ENCODE assay signal across 8 mouse cellular contexts in the genomic region with DNA sequence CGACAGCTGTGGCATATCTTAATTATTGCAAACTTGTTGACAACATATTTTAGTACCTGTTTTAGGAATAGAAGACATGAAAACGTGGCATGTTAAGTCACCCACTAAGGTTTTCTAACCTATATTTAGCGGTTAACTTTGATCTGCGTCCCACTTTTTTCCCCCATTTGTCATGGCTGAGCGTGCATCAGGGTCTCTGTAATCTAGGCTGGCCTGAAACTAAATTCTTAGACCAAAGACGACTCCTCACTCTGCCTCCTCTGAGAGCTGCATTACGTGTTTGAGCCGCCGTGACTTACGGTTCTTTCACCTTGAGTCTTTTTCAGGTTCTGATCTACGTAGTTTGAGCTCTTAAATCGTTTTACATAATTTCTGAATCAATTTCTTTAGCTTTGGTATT. TPM values are rescaled to one million over a fixed set of nuclear protein-coding genes. Genes with fewer than 3 reads are reported as not detected.
DNase-seq lines count a peak whose midpoint lies in the region; ATAC-seq and TF ChIP-seq lines count a peak whose summit lies in the region.

No protein-coding gene starts in this region.

- no peaks in the 10 kb centered on the region for H3K9me3 ChIP-seq in forebrain, postnatal 0 days (ENCODE audit: low read length)
- no peaks in the 10 kb centered on the region for H3K9me3 ChIP-seq in lung, postnatal 0 days (ENCODE audit: low read length)

- no peaks in the 10 kb centered on the region for H3K27me3 ChIP-seq in liver, adult 2 months (ENCODE audit: control insufficient read depth, insufficient read depth, low read length)
- no peaks in the 10 kb centered on the region for H3K27me3 ChIP-seq in forebrain, postnatal 0 days (ENCODE audit: insufficient read depth, low read length)
- H3K27me3 ChIP-seq in lung, postnatal 0 days (replicated peaks; ENCODE audit: insufficient read depth, low read length), result no peaks in the 10 kb centered on the region

- no peak for TF ChIP-seq CTCF in liver, adult 2 months (IDR thresholded peaks at IDR 0.05; ENCODE audit: low read depth, low read length)
- TF ChIP-seq CTCF in bone marrow, adult 2 months (IDR thresholded peaks at IDR 0.05; ENCODE audit: control insufficient read depth, insufficient read depth, low read length), result no peak
- no peak for TF ChIP-seq CTCF in forebrain, postnatal 0 days (IDR thresholded peaks at IDR 0.05; ENCODE audit: low read depth)
- no peak for TF ChIP-seq CTCF in lung, postnatal 0 days (IDR thresholded peaks at IDR 0.05)

- H3K4me3 ChIP-seq in liver, adult 2 months (ENCODE audit: insufficient read depth, low read depth, low read length), result peak overlapping the region; percentile 69
- H3K4me3 ChIP-seq in bone marrow, adult 2 months (replicated peaks; ENCODE audit: control insufficient read depth, low read depth, low read length), result peak overlapping the region; percentile 72
- H3K4me3 ChIP-seq in forebrain, postnatal 0 days (ENCODE audit: low read depth, low read length), result peak overlapping the region; percentile 72
- H3K4me3 ChIP-seq in lung, postnatal 0 days (ENCODE audit: low read depth, low read length), result peak overlapping the region; percentile 94

- WGBS in liver, adult 2 months, result 1% methylated on average over 12 of the region's 12 CpGs
- WGBS in bone marrow, adult 2 months, result 2% methylated on average over 12 of the region's 12 CpGs
- WGBS in forebrain, postnatal 0 days, result 3% methylated on average over 12 of the region's 12 CpGs
- WGBS in lung, postnatal 0 days, result 3% methylated on average over 12 of the region's 12 CpGs

- no peak for TF ChIP-seq EP300 in lung, postnatal 0 days (IDR thresholded peaks at IDR 0.05)

- peaks cover 32% of the 10 kb centered on the region for H3K36me3 ChIP-seq in liver, adult 2 months (ENCODE audit: control insufficient read depth, insufficient read depth, low read length)
- peaks cover 45% of the 10 kb centered on the region for H3K36me3 ChIP-seq in forebrain, postnatal 0 days (ENCODE audit: insufficient read depth)
- peaks cover 12% of the 10 kb centered on the region; the same call in 1 of the 2 replicates for H3K36me3 ChIP-seq in lung, postnatal 0 days (ENCODE audit: insufficient read depth, low read length)

- no peak for TF ChIP-seq POLR2A in liver, adult 2 months (IDR thresholded peaks at IDR 0.05; ENCODE audit: extremely low read depth, insufficient read depth, low read length)
- no peak for TF ChIP-seq POLR2A in bone marrow, adult 2 months (IDR thresholded peaks at IDR 0.05; ENCODE audit: borderline replicate concordance, control insufficient read depth, low read depth, low read length)

- peak; percentile 69 for ATAC-seq in forebrain, postnatal 0 days
- peak; percentile 63 for ATAC-seq in lung, postnatal 0 days

- peaks cover 7% of the 10 kb centered on the region; the same call in 1 of the 2 replicates for H3K79me2 ChIP-seq in liver, adult 2 months (ENCODE audit: control insufficient read depth, insufficient read depth, low read length)

- peak overlapping the region; percentile 68 for H3K4me2 ChIP-seq in forebrain, postnatal 0 days (ENCODE audit: low read depth)
- peak overlapping the region; percentile 64 for H3K4me2 ChIP-seq in lung, postnatal 0 days (replicated peaks; ENCODE audit: low read depth, low read length)

- peak overlapping the region; percentile 74 for H3K9ac ChIP-seq in liver, adult 2 months (ENCODE audit: low read depth, low read length)
- peak overlapping the region; percentile 97 for H3K9ac ChIP-seq in forebrain, postnatal 0 days
- peak overlapping the region; percentile 73 for H3K9ac ChIP-seq in lung, postnatal 0 days (replicated peaks; ENCODE audit: low read depth)

- intact Hi-C loops in left cerebral cortex, postnatal 25 days (cut with DNase I), result loop anchor here (1.0 to 10.0 kb wide), 2 partner anchors 56 to 373 kb away; partner anchors contain the start of genes N4bp2 and Rfc1

- H3K4me1 ChIP-seq in liver, adult 2 months (ENCODE audit: control insufficient read depth, insufficient read depth, low read length), result peaks cover 8% of the 10 kb centered on the region
- peaks cover 1% of the 10 kb centered on the region; the same call in 1 of the 2 replicates for H3K4me1 ChIP-seq in bone marrow, adult 2 months (ENCODE audit: control insufficient read depth, insufficient read depth, low read length)
- peaks cover 15% of the 10 kb centered on the region for H3K4me1 ChIP-seq in forebrain, postnatal 0 days (ENCODE audit: insufficient read depth)
- H3K4me1 ChIP-seq in lung, postnatal 0 days (ENCODE audit: insufficient read depth, low read depth, low read length), result peaks cover 6% of the 10 kb centered on the region; the same call in 1 of the 2 replicates

- no peak for DNase-seq in liver, adult 2 months (ENCODE audit: extremely low read depth, low read depth, low spot score)
- DNase-seq in liver, result no peak
- DNase-seq in forebrain, postnatal 0 days, result no peak
- peak; percentile 55 for DNase-seq in lung, postnatal 0 days (ENCODE audit: low spot score)
- DNase-seq in left cerebral cortex, postnatal 25 days (ENCODE audit: low spot score in 2 of 2), result no peak
- DNase-seq in spleen, postnatal 14 days (ENCODE audit: low spot score in 2 of 2), result no peak
- no peak for DNase-seq in kidney, postnatal 10 days

- peak overlapping the region; percentile 21; the same call in 1 of the 2 replicates for H3K27ac ChIP-seq in liver, adult 2 months (replicated peaks; ENCODE audit: insufficient read depth, low read depth, low read length)
- no peak overlapping the region for H3K27ac ChIP-seq in bone marrow, adult 2 months (ENCODE audit: control insufficient read depth, insufficient read depth, low read depth, low read length, poor library complexity)
- H3K27ac ChIP-seq in forebrain, postnatal 0 days (ENCODE audit: low read depth, low read length), result peak overlapping the region; percentile 91
- peak overlapping the region; percentile 93 for H3K27ac ChIP-seq in lung, postnatal 0 days (ENCODE audit: low read length)

RNA-seq across cellular contexts. Expression of gene Lias, which starts 0.5 kb away (rescaled TPM):
- 25.0 and 30.8 TPM in 2 replicates for total RNA-seq in liver, adult 2 months (2014; rRNA removed)
- 11.1 and 13.3 TPM in 2 replicates for polyA plus RNA-seq in liver, adult 2 months (2012; rRNA removed)
- polyA plus RNA-seq in bone marrow, adult 2 months (2011; ENCODE audit: insufficient read depth, insufficient read length, low replicate concordance, missing spikeins), result 20.0 and 25.3 TPM in 2 replicates
- total RNA-seq in forebrain, postnatal 0 days (2014; rRNA removed), result 35.6 and 41.5 TPM in 2 replicates
- 66.4 and 66.5 TPM in 2 replicates for polyA plus RNA-seq in forebrain, postnatal 0 days (2015; fragmentation: Nextera tagmentation; extraction: Ambion mirVana)
- polyA plus RNA-seq in lung, postnatal 0 days (2015; fragmentation: Nextera tagmentation; extraction: Ambion mirVana), result 38.6 and 42.8 TPM in 2 replicates
- 10 to 100 TPM; 33.3 to 33.4 TPM for total RNA-seq in left cerebral cortex, postnatal 25 days (2021)

RNA-seq across cellular contexts. Expression of gene Rpl9, which starts 0.5 kb away (rescaled TPM):
- total RNA-seq in liver, adult 2 months (2014; rRNA removed), result 423 and 451 TPM in 2 replicates
- 91.1 and 95.8 TPM in 2 replicates for polyA plus RNA-seq in liver, adult 2 months (2012; rRNA removed)
- polyA plus RNA-seq in bone marrow, adult 2 months (2011; ENCODE audit: insufficient read depth, insufficient read length, low replicate concordance, missing spikeins), result 317 and 324 TPM in 2 replicates
- total RNA-seq in forebrain, postnatal 0 days (2014; rRNA removed), result 1,175 and 1,405 TPM in 2 replicates
- 694 and 787 TPM in 2 replicates for polyA plus RNA-seq in forebrain, postnatal 0 days (2015; fragmentation: Nextera tagmentation; extraction: Ambion mirVana)
- polyA plus RNA-seq in lung, postnatal 0 days (2015; fragmentation: Nextera tagmentation; extraction: Ambion mirVana), result 798 and 851 TPM in 2 replicates
- total RNA-seq in left cerebral cortex, postnatal 25 days (2021), result 100 to 1,000 TPM; 655 to 668 TPM

RNA-seq across cellular contexts. Expression of gene Klb, which starts 43.6 kb away (rescaled TPM):
- total RNA-seq in liver, adult 2 months (2014; rRNA removed), result 40.2 and 49.9 TPM in 2 replicates
- polyA plus RNA-seq in liver, adult 2 months (2012; rRNA removed), result 16.7 and 17.7 TPM in 2 replicates
- not detected in 2 replicates for polyA plus RNA-seq in bone marrow, adult 2 months (2011; ENCODE audit: insufficient read depth, insufficient read length, low replicate concordance, missing spikeins)
- 0.08 and 0.29 TPM in 2 replicates for total RNA-seq in forebrain, postnatal 0 days (2014; rRNA removed)
- 0.05 TPM in 1 of 2 replicates, not detected in the other for polyA plus RNA-seq in forebrain, postnatal 0 days (2015; fragmentation: Nextera tagmentation; extraction: Ambion mirVana)
- polyA plus RNA-seq in lung, postnatal 0 days (2015; fragmentation: Nextera tagmentation; extraction: Ambion mirVana), result 0.04 TPM in 1 of 2 replicates, not detected in the other
- under 1 TPM; 0.28 to 0.53 TPM for total RNA-seq in left cerebral cortex, postnatal 25 days (2021)

RNA-seq across cellular contexts. Expression of gene Ugdh, which starts 44.0 kb away (rescaled TPM):
- total RNA-seq in liver, adult 2 months (2014; rRNA removed), result 118 and 169 TPM in 2 replicates
- 43.3 and 43.7 TPM in 2 replicates for polyA plus RNA-seq in liver, adult 2 months (2012; rRNA removed)
- 7.7 and 14.3 TPM in 2 replicates for polyA plus RNA-seq in bone marrow, adult 2 months (2011; ENCODE audit: insufficient read depth, insufficient read length, low replicate concordance, missing spikeins)
- total RNA-seq in forebrain, postnatal 0 days (2014; rRNA removed), result 28.0 TPM in 2 replicates
- 29.6 and 33.5 TPM in 2 replicates for polyA plus RNA-seq in forebrain, postnatal 0 days (2015; fragmentation: Nextera tagmentation; extraction: Ambion mirVana)
- polyA plus RNA-seq in lung, postnatal 0 days (2015; fragmentation: Nextera tagmentation; extraction: Ambion mirVana), result 71.9 and 77.3 TPM in 2 replicates
- 10 to 100 TPM; 23.9 to 29.7 TPM for total RNA-seq in left cerebral cortex, postnatal 25 days (2021)

RNA-seq across cellular contexts. Expression of gene Rfc1, which starts 56.3 kb away (rescaled TPM):
- total RNA-seq in liver, adult 2 months (2014; rRNA removed), result 16.5 and 19.3 TPM in 2 replicates
- 3.7 and 4.6 TPM in 2 replicates for polyA plus RNA-seq in liver, adult 2 months (2012; rRNA removed)
- polyA plus RNA-seq in bone marrow, adult 2 months (2011; ENCODE audit: insufficient read depth, insufficient read length, low replicate concordance, missing spikeins), result 31.8 and 42.8 TPM in 2 replicates
- 17.7 and 37.9 TPM in 2 replicates for total RNA-seq in forebrain, postnatal 0 days (2014; rRNA removed)
- polyA plus RNA-seq in forebrain, postnatal 0 days (2015; fragmentation: Nextera tagmentation; extraction: Ambion mirVana), result 25.2 and 27.8 TPM in 2 replicates
- polyA plus RNA-seq in lung, postnatal 0 days (2015; fragmentation: Nextera tagmentation; extraction: Ambion mirVana), result 34.8 and 37.7 TPM in 2 replicates
- total RNA-seq in left cerebral cortex, postnatal 25 days (2021), result 10 to 100 TPM; 27.8 to 30.3 TPM

Comparison
In these comparisons a context has a peak if more than half of its experiments do, and no peak if none do; other contexts are left out.
1. RNA of gene Klb, which starts 43.6 kb away (polyA plus RNA-seq): 16.7 to 17.7 TPM in liver, adult 2 months; 0.05 TPM in forebrain, postnatal 0 days, 0.04 TPM in lung, postnatal 0 days and not detected in bone marrow, adult 2 months; every median in the first group is over 10 times any median in the second.
2. Peak in every context shown above with its lines, with median percentiles within 50 percentile points of each other: H3K4me3 ChIP-seq and H3K9ac ChIP-seq.